Mouse (Mus musculus) megakaryocyte, embryonic 14.5 days (primary cell): ENCODE results near the gene Hist1h1d.
"Not testable (repeated sequence)": the region's sequence is repeated elsewhere in the genome, so short reads cannot be mapped to it uniquely, and the experiment has no call there.

ENCODE experiments used
- FLI1 ChIP-seq: IDR thresholded peaks from 2 replicates; pipeline ENCODE4 v1.6.1; 2012; ENCODE audit warnings: low read length, inconsistent platforms, mixed read lengths
- GATA1 ChIP-seq: IDR thresholded peaks from 3 replicates; pipeline ENCODE4 v1.6.1; 2012; ENCODE audit warnings: mixed read lengths, low read length, inconsistent platforms, borderline replicate concordance

- not testable (repeated sequence) for TF ChIP-seq GATA1, FLI1
These were observed 7.6 kb downstream of the Hist1h1d start for GRCm38 (mm10) chr13:23560699-23561098.
